Mouse (Mus musculus): ENCODE results near the gene Cacna2d1.

Cacna2d1 gene

DNA sequence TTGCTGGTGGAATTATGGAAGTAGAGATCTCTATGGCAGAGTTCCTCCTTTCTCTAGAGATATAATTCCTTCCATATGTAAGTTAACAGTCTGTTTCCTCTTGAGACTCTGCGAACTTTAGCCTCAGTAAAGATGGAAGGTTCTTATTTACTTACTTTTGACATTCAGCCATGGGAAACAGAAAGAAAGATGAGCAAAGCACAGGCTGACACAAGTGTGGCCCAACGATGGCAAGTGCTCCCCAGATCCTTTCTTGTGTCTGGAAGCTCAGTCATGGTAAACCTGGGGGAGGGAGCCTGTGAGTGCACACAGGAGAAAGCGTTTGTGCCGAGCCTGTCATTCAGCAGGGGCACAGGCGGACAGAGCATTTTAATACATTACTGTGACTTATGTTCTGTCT is 48.9 kb downstream of the Cacna2d1 start:
- DNase-seq (ENCODE audit: low read depth, low spot score) = no peak

DNA sequence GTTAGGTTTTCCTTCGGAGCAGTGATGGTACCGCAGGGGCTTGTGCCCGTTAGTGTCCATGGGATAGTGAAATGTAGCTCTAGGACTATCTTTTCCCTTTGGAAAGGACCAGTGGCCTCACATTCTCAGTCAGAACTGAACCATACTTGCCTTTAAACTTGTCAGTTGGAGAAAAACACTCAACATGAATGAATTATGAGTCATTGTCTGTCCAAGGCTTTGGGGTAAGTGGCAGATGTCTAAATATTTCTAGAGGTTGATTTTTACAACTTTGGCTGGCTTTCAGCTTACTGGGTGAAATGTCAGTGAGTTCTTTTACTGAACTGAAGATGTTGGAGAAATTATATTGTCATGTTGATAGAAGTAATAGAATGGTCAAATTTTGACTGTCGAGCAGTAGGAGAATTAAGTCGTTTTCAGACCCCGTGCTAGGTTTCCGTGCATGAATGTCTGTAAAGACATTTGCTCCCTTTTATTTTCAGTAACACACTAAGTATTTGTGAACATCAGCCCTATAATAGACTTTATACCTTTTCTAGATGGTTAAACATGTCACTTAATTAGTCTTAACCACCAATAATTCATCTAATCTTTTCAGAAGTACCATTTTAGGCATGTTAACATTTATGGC is 50.9 kb downstream of the Cacna2d1 start:
- no peak for DNase-seq (ENCODE audit: low read depth, low spot score)

DNA sequence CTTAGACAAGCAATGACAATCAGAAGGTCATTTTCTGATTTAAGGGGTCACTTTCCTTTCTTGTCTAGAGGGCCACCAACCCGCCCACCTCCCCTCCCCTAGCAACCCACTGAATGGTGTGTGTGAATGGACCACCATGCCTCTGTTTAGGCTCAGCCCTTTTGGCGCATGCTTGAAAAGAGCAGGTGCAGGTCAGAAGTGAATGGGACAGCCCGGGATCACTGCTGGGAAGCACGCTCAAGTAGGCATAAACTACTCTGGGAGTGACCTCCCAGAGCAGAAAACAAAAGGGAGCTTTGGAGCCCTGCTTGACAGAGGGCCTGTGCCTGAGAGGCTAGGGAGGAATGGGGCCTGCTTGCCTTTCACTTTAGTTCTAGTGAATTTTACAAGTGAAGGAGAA is 51.4 kb downstream of the Cacna2d1 start:
- no peak for DNase-seq (ENCODE audit: low read depth, low spot score)

DNA sequence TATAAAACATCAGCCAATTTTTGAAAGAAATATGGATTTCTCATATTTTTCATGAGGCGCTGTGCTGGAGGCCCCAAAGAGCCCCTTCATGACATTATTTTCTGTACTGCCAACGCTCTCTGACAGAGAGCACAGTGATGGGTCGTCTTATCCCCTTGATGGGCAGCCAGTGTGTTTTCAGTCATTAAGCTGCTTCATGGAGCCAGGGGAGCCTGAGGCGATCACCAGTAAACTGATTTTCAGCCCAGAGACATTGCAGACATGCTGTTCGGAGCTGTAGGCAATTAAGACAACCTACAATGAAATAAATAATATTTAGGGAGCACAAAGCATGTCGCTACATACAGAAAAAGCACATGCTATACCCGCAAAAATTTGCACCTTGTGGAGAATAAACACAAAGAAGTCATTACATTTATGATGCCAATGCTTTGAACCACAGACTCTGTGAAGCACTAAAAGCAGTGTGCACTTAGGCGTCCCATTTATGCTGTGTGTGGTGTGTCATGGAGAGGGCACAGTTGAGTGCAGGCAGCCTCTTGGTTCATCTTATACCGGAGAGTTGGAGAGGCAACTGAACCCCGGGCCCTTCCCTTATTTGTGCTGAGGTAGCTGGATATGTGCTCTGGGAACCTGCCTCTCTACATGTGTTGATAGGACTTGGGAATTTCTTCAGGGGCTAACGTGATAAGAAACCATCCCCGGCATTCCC is 57.1 kb downstream of the Cacna2d1 start:
- DNase-seq (ENCODE audit: low read depth, low spot score) = no peak

DNA sequence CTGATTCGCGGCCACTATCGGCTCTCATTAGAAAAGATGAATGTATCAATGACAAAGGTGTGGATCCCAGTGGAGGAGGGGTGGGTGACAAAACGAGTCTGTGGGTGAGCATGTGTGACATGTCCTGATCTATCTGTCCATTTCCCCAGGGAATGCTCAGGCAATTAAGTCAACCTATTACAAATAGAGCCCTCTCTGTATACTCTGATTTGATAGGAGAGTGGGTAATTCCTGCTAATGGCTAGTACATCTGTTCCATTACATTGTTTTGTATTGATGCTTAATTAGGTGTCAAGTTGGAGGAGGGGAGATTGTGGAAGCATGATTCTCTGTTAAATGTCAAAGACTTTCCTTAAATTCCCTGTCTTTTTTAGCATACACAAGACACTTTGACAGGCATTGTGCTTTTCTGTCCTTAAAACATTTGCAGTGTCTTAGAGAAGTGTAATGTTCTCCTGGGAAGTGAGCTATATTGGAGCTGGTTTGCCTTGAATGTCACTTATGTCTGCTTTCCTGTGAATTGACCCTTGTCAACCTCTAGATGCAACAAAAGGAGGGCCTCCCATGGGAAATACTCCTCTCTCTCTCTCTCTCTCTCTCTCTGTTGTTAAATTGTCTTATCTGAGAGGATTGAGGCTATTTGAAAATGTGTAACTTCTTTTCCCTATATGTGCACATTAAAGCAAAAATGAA is 58.9 kb downstream of the Cacna2d1 start:
- DNase-seq (ENCODE audit: low read depth, low spot score) = no peak

DNA sequence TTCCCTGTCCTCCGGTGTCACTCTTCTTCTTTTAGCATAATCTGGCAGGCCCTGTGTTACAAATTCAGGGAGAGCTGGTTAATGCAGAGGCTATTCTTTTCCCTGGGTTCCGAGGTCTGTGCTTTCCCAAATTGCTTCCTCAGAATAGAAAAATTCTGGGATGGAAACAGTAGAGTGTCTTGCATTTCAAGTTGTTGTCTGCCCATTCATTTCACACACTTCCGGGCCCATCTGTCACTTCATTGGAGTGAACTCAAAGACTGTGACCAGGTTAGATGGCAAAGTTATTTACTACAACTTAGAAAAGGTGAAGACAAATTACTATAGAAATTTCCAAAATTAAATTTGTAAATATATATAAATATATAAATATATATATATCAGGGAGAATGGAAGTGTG is 62.7 kb downstream of the Cacna2d1 start:
- no peak for DNase-seq (ENCODE audit: low read depth, low spot score)

DNA sequence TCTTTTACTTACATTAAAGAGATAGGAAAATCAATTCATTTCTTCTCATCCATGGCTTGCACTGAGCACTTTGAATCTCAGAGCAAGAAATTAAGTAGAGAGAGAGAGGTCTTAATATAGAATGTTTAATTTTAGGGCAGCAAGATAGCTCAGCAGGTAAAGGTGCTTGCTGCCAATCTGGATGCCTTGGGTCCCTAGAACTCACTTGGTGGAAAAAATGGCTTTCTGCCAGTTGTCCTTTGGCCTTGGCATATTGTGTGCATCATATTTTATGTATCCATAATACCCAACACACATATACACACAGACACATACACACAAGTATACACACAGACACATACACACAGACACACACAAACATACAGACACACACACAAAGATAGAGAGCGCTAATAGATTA is 63.3 kb downstream of the Cacna2d1 start:
- no peak for DNase-seq (ENCODE audit: low read depth, low spot score)

DNA sequence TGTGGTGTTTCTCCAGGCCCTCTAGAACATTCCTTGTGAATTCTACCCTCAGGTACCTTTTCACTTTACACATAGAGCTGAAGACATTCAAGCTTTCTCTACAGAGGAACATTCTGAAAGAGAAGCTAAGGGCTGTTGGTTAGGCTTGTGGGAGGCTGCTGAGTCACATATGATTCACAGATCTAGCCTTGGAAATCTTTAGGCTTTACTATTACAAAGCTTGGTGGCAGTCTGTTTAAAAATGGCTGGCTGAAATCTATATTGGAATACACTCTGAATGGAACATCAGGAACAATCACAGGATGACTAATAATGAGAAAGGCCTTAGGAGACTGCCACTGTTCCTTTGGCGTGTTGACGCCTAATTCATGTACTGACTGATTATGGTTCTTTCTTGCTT is 66.4 kb downstream of the Cacna2d1 start:
- DNase-seq (ENCODE audit: low read depth, low spot score) = no peak

DNA sequence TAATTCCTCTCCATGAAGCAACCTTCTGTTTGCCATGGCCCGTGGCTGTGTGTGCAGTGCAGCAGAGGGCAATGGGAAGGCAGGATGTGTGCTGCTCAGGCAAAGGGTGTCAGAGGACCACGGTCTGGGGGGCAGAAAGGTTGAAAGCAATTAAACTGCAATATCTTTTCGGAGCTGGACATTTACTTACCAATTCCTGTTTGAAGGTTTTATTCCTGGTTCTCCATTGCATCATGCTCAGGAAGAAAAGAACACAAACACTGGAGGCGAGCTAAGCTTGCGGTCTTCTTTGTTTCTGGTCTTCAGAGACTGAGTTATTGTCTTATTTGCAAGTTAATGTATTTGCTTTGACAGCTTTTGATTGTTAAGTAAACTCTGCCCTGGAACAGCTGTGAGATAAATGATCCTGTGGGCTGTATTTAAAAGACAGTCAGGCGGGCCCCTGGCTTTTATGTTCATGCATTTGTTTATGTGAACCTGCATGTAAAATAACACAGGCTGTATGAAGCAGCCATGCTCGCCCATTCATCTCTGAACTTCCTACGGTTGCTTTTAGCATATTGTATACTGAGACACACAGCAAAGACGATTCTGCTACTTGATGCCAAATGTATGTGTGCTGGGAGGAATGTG is 68.1 kb downstream of the Cacna2d1 start:
- DNase-seq (ENCODE audit: low read depth, low spot score) = no peak

DNA sequence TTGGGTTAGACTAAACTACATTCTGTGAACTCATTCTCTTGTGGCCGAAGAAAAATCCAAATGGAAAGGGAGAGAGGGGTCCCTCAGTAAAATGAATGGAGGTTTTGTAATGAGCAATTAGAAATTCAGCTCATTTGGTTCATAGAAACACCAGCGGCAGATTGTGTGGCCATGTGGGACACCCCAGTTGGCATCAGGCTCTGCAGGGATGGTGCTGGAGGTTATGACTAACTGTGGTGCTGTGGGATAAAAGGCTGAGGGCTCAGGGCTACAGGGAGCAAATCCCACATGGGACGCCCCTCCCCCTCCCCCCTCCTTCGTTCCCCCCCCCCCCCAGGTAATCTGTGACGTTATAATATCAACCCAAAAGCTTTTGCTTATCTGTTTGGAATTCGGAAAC is 69.8 kb downstream of the Cacna2d1 start:
- no peak for DNase-seq (ENCODE audit: low read depth, low spot score)

DNA sequence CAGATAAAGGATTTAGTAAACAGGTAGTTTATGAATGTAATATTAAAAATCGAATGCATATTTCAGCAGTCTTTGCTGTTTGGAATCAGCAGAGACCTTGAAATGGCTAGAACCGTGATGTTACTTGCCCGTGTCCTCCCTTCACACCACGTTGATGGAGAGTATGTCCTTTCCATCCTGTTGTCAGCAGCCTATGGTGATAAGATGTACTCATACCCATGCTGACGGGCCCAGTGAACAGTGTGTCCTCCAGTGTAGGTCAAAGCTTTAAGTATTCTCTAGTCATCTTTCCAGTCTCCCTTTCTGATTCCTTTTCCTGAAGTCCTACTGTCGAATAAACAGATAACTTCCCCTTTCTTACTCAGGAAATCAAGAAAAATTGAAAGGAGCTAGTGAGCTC is 72.5 kb downstream of the Cacna2d1 start:
- DNase-seq (ENCODE audit: low read depth, low spot score) = no peak

DNA sequence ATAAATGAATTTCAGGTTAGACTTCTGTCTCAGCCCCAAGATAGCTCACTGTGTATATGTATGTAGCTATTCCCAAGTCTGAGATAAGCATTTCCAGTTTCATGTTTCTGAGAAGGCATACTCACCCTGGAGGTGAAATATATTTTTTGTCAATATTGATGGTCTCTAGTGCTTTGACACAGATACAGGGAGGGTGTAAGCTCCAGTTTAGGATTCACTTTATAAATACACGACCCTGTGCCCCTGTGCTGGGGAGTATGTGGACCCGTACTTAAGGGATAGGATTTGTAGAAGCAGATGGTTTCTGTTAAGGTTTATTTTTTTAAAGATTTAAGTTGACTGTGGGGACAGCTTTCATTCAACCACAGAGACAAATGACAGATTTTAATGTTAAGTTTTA is 79.2 kb downstream of the Cacna2d1 start:
- no peak for DNase-seq (ENCODE audit: low read depth, low spot score)

DNA sequence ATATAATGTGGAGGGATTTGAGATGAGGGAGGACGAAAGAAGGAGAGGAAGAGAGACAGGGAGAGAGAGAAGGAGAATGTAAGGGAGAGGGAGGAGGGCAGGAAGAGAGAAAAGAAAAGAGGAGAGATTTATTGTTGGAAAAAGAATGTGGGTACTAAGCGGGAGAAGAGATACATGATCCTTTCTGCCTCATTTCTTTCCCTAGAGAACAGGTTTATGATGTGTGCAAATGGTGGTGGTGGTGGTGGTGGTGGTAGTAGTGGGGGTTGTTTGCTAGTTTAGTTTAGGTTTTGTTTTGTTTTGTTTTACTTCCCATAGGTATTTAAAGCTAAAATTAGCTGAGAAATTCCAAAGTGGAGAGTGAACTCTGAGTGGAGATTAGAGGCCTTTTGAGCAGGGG is 79.9 kb downstream of the Cacna2d1 start:
- DNase-seq (ENCODE audit: low read depth, low spot score) = no peak

DNA sequence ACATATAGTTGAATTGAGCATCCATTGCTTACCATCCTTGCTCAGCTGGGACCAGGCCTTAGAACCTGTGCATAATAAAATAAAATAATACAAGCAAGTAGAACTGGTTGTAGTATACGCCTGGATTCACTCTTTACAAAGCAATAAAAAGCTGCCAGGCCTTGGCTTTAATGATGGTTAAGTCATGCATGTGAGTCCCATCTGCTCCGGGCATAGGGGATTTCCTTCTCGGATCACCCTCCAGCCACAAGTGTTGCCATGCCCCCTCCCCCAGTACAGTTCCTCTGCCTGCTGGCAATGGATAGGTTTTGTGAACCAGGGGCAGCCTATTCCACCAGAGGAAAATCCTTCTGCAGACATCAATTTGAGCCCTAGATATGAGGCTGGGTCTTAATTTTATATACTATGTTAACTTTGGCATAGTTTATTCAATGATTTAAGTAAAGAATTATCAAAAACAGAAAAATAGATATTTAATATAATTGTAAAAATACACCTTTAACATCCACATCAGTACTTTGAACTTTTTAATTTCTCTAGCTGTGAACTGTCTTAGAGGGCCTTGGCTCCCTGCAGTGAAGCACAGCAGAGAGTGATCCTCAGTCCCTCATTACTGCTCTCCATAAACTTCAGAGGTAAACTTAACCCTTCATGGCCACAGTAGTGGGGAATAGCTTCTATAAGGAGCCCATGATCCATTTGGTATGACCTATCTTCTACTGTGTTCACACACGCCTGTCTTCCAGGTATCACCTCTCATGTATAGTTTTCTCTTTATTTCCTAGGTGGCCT is 90.3 kb downstream of the Cacna2d1 start:
- no peak for DNase-seq (ENCODE audit: low read depth, low spot score)

DNA sequence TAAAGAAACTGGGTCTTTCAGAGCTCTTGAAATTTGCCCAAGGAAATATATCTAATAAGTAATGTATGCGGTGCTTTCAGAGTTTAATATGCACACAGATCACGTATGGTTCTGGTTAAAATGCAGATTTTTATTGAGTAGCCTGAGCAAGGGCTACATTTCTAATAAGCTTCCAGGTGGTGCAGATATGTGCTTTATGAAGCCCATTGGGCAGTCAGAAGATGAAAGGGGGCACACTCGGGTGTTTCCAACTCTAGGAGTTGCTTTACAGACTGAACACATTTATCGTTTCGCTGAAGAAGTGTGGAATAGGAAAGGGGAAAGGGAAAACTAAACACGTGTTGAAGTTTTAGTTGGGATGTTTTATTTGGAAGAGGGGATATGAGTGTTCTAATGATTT is 94.4 kb downstream of the Cacna2d1 start:
- no peak for DNase-seq (ENCODE audit: low read depth, low spot score)

DNA sequence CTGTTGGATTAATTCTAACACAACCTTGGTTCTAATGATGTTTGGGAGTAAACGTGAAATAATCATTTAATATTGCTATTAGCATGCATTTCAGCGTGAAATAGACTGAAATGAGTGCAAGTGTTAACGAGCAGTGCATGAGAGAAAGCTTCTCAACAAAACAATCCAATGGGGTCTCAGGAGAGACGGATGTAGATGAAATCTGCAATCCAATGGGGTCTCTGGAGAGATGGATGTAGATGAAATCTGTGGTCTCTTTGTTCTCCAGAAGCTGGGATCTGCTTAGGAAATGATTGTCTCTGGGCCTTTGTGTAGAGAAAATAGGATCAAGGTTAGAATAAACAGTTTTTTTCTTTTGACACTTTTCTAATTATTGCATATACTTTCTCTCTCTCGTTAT is 95.0 kb downstream of the Cacna2d1 start:
- no peak for DNase-seq (ENCODE audit: low read depth, low spot score)

DNA sequence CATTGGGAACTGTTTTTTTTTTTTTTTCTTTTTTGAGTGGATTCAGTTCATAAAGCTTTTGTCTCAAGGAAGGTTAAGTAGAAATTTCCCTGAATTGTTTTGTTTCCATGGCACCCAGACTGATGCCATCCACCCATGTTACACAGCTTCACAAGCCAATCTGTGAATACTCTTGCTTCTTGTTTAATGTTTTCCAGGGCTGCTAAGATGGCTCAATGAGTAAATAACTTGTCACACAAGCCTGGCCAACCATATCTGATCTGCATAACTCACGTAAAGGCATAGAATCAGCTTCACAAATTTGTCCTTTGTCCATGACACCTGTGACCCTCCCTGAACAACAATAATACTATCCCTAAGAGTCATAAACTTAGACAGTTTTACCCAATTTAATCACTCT is 99.1 kb downstream of the Cacna2d1 start:
- no peak for DNase-seq (ENCODE audit: low read depth, low spot score)

DNA sequence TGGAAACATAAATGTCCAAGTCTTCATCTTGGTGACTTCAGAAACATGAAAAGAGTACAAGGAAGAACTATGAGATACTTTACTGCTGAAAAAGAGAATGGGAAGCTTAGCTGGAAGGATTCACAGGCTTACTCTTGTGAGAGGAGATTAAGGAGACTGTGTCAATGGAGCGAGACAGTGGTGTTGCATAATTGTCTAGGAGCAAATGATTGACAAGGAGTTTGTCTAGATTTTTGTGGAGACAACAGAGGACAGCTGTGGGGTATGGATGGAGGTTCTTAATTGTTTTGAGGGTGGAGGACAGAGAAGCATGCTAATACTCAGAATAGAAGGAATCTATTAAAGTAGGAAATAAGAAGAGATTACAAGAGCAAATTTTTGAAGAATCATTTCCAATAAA is 100.8 kb downstream of the Cacna2d1 start:
- DNase-seq (ENCODE audit: low read depth, low spot score) = no peak

DNA sequence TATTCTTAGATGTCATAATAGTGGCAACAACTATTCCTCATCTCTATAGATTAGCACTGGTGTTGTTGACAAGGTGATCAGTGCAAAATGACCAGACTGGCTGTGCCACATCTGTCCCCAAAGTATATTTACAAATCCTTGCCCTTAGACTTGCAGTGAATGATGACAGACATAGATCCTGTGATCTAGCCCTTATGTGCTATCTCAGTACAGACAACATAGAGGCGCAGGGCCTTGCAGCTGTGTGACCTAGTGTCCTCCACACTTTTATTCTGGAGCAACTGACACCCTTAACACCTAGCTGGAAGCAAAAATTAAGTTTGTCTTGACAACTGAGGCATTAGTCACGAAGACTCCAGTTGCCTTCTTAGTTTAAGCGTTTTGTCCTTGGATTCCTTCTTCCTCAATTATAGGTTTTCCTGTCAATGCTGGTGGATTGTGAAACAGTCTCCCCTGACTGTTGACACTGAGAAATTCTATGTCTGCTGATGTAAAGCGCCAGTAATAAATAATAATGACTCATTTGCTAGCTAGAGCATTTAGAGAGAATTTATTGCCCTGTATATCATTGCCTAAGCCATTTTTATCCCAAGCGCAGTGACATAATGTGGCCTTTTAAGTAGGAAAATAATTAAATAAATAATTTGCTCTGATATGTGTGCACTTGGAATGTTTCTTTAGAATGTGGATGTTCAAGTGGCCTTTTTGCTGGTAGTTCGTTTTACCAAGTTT is 110.8 kb downstream of the Cacna2d1 start:
- no peak for DNase-seq (ENCODE audit: low read depth, low spot score)

DNA sequence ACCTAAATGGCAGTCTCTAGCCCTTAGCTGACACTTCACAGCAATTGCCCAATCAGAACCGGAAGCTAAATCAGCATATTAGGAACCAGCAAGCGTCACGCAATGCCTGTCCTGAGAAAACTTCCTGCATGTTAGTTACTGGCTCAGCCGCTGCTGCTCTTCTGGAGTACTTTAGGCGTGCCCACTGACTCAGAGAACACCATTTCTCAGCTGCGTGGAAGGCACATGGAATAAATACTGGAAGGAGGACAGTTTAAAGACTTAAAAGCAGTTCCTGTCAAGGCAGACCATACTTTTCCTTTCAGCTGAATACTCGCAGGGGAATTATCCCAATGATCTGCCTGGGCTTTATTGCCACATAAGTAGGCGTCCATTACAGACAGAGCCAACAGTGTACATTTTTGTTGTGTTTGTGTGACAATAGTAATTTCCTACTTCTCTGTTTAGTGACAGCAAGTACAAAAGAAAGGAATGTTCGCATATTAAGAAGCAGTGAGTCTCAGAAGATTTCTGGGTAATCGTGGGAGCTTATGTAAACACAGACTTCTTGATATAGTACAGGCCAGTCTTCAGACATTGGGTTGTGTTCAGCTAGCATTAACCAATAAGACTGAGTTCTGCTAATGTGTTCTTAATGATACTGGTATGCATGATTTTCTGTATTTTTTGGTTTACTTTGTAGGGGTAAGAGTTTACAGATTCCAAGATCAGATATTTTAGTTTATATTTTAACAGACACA is 113.1 kb downstream of the Cacna2d1 start:
- no peak for DNase-seq (ENCODE audit: low read depth, low spot score)
